Mouse (Mus musculus): ENCODE data around the gene Uqcc3.
"Not testable (repeated sequence)": the region's sequence is repeated elsewhere in the genome, so short reads cannot be mapped to it uniquely, and the experiment has no call there.

Uqcc3 gene

DNA sequence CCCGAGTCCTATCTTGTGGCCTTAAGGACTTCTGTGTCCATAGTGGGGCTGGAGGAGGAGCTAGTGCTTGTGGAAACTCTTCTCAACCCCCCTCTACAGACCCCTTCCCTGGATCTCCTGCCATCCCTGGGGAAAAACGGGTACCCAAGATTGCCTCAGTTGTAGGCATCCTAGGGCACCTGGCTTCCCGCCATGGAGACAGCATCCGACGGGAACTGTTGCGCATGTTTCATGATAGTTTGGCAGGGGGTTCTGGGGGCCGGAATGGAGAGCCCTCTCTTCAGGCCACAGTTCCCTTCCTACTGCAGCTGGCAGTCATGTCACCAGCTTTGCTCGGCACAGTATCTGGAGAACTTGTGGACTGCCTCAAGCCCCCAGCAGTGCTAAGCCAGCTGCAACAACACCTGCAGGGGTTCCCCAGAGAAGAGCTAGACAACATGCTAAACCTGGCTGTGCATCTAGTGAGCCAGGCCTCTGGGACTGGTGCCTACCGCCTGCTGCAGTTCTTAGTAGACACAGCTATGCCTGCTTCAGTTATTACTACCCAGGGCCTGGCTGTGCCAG is 14.8 kb upstream of the Uqcc3 start:
- no peak for DNase-seq (ENCODE audit: low spot score)

DNA sequence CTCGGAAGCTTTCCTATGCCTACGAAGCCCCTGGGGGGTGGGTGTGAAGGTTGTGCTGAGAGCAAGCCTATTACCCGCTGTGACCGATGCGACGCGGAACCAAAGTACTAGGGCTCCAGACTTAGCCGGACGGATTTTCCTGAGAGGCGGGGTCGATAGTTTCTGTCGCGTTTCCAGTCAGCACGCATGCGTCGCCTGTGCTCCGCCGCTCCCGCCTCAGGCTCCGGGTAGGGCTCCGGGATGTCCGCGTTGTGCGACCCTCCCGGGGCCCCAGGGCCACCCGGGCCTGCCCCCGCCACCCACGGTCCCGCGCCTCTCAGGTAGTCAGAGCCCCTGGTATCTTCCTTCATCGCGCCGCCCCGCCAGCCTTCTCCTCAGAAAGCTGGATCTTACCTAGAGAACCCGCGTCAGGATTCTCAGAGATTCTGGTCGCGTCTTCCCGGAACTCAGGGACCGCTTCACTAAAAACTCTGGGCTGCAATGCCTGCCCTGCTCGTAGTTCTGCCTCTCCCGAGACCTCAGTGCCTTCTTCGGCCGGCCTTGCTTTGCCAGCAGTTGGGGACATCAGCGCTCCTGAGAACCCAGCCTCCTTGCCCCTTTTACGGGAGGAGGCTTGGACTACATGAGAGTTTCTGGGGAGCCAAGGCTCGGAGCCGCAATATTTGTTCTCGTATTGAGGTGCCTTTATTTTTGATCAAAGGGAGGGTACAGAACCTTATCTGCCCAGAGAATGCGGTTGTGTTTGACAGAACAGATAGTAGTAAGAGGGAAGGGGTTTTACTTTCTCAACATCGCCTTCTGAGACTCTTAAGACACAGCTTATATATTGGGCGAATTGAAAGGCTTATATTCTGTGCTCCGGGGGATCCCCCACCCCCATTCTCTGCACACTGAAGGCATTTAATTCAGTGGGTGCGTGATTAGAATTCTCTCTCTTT is 12.4 kb upstream of the Uqcc3 start, which contains the start of gene Ints5:
Ints5 (plus strand) TSS at position 177 of the 938 bp plus-strand sequence.
- DNase-seq (ENCODE audit: low spot score) = peak; percentile 85

DNA sequence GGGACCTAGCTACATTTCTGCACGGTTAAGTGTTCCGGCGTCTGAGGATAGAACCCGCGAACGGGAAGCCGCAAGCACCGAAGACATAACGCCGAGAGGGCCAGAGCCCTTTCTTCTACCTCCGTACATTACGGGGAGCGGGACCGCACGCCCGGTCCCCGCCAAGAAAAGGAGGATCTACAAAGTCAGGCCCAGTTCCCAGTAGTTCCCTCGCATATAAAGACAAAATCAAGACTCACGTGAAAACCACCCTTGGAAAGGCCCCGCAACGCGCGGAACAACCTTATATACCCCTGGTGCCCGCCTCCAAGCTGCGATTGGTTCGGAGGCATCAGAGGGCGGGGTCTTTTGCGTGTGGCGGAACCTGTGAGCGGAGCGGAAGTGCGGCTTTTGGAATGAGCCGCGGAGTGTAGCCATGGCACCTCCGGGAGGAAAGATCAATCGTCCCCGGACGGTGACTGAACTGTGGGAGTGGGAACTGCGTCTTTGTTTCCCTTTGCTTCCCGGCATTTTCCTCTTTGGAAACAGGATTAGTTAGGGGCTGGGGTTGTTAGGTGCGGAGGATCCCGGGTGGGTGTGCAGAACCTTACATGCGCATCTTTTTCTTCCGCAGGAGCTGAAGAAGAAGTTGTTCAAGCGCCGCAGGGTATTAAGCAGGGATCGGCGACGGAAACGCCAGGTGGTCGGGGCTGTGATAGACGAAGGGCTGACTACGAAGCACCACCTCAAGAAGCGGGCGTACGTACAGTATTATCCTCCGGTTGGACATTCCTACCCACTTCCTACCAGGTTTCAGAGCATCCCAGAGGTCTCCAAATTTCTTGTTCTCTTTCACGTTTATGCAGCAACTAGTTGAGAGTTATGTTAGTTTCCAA is 8.0 kb upstream of the Uqcc3 start, which contains the start of the genes 1810009A15Rik and Gm49416:
1810009A15Rik (plus strand) TSS at position 343 of the 875 bp plus-strand sequence.
Gm49416 (plus strand) TSS at position 416 of the 875 bp plus-strand sequence.
- peak; percentile 93 for DNase-seq (ENCODE audit: low spot score)

DNA sequence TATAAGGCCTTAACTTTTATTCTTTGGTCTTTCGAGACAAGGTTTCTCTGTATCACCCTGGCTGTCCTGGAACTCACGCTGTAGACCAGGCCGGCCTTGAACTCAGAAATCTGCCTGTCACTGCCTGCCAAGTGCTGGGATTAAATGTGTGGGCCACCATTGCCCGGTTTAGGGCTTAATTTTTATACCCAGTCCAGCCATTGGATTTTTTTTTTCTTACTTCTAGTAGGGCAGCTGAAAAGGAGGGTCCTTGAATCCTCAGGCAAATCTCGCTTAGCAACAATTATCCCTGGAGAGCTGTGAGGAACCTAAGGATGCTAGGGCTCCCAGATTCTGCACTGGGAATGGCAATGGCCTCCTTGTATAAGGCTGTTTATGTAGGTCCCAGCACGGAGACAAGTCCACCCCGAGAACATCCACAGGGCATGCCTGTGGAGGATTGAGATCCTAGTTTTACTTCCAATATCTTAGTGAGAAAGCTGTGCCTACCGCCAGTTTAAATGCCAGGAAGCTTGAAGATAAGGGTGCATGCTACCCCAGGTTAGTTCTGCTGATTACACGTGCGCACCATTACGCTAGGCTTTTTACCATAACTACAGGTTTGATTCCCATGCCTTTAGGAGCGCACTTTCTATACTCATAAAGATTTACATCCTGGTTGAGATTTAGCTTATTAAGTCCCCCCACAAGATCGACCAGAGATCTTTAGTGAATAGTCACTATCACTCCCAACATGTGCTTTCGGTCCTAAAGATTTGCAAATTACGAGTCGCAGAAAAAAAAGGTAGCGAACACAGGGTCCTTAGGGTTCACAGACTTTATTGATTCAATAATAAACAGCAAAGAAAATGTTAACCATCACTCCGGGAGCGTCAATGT is 7.1 kb upstream of the Uqcc3 start:
- DNase-seq (ENCODE audit: low spot score) = no peak

DNA sequence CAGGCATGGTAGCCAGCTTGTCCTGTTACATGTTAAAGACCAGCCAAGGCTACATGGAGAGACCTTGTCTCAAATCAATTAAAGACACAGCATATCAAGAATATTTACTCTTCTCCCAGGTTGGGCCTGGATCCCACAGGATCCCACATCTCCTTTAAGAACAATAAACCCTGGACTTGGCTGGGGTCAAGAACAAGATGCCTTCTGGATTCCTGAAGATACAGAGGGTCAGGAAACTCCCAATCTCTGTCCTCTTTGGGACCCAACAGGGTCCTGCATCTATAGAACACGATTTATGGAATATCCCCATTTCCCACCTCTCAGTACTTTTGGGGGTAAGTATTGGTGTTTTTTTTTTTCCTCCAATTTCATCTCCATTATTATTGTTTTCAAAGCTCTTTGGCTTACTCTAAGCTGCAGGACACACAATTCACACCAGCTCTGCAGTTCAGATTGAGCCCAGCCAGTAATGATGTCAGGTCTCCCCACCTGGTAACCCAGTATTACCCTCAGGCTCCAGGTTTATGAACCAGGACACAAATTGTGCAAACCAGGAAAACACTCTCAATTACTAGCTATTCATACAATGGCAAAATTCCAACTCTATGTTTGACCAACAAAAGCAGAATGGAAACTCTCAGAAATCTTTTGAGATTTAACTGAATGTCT is 6.3 kb upstream of the Uqcc3 start:
- no peak for DNase-seq (ENCODE audit: low spot score)

DNA sequence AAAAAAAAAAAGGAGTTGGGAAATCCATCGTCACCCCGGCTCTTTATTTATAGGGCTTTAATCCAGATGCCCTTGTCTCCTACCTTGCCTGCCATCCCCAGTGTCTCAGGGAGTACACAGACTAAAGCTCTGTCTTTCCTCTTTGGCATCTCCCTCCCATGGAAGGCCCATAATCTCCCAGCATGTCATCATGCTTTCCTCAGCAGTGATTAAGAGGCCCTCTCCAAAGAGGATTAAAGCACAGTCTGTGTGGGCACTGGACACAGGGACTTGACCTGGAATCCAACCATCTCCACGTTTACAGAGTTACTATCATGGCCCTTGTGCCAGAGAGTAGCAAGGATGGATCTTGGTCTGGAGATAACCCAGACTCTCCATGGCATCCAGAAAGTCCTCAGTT is 2.9 kb upstream of the Uqcc3 start, which contains the start of the genes Lbhd1 and Gm49403:
Lbhd1 (plus strand) TSS at position 117 of the 400 bp plus-strand sequence.
Gm49403 (plus strand) TSS at position 315 of the 400 bp plus-strand sequence.
- DNase-seq (ENCODE audit: low spot score) = no peak

DNA sequence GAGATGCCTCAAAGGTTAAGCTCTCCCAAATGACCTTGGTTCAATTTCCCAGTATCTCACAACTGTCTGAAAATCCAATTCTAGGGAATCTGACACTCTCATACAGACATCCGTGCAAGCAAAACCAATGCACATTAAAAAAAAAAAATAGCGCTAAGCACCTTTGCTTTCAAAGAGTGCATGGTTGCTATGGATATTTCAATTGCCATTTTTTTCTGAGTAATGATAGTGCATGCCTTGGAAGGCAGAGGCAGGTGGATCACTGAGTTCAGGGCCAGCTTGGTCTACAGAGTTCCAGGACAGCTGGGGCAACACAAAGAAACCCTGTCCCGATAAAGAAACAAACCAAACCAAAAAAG is 290 bp upstream of the Uqcc3 start:
- DNase-seq (ENCODE audit: low spot score) = no peak

DNA sequence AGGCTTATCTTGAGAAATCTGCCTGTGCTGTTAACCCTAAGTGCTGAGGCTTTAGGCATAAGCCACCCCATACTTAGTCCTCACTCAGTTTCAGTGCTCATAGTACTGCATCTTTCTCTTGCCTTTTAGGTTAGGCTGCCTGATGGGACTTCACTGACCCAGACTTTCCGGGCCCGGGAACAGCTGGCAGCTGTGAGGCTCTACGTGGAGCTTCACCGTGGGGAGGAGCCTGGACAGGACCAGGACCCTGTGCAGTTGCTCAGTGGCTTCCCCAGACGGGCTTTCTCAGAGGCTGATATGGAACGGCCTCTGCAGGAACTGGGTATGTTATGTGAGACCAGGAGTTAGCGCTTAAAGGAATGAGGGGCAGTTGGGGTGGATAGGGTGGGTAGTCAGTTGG is 5.7 kb downstream of the Uqcc3 start:
- no peak for DNase-seq (ENCODE audit: low spot score)

DNA sequence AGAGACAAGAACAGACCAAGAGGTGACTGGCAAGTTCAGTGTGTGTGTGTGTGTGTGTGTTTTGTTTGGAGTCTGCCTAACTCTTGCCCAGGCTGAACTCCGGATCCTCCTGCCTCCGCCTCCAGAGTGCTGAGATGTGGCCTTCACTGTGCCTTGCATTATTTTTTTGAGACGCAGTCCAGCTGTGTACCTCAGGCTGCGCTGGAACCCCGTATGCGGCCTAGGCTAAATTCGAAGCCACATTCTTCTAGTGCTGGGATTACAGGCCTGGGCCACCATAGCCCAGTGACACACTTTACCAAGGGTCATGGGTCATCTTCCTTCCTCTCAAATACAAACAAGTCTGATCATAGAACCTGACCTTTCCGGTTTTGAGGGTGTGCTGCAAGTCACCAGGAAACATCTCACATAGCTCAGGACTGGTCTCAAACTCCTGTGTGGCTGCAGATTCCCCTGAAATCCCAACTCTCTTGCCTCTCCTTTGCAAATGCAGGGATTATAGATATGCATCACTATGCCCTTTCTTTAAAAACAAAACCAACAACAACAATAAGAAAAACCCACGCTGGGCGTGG is 8.4 kb downstream of the Uqcc3 start:
- DNase-seq (ENCODE audit: low spot score) = no peak

DNA sequence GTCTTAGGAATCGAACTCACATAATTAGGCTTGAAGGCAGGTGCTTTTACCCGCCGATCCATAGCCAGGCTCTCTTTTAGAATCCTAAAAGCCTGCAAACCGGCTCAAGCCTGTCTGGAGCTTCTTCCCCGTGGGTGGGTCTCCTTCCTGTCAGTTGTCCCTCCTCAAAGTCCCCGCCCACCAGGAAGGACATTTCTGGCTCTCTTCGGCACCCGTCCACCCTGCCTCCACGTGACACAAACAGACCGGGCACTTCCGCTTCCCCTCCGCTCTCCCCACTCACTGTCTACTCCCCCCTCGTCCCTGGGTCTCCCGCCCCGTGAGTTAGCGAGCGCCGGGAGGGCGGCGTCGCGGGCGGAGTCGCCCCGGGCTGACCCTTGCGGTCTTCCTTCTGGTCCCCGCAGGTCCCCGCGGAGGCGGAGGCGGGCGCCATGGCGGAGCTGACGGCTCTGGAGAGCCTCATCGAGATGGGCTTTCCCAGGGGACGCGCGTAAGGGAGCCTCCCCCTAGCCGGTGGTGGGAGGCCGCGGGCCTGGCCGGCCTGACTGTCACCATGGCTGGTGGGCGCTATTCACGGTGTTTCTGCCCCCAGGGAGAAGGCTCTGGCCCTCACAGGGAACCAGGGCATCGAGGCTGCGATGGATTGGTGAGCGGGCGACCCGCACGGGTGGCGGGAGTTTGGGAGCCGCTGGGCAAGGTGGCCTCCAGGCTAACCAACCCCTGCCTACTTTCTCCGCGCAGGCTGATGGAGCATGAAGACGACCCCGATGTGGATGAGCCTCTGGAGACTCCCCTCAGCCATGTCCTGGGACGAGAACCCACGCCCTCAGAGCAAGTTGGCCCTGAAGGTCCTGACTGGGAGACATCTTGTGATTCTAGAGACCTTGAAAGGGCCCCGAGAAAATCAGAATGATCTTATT is 9.2 kb downstream of the Uqcc3 start, which contains the start of gene Ubxn1:
Ubxn1 (plus strand) TSS at position 230 of the 920 bp plus-strand sequence.
- peak; percentile 92 for DNase-seq (ENCODE audit: low spot score)

DNA sequence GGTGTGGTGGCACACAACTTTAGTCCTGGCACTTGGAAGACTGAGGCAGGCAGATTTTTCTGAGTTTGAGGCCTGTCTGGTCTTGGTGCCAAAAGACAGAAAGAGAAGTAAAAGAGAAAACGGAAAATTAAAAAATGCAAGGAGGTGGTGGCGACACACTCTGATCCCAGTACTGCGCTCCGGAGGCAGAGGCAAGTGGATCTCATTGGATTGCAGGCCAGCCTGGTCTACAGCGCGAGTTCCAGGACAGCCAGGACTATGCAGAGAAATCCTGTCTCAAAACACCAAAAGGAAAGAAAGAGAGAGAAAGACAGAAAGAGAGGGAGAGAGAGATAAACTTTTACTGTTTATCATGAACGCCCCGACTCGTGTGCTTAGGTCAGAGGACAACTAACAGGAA is 9.9 kb downstream of the Uqcc3 start:
- no peak for DNase-seq (ENCODE audit: low spot score)

DNA sequence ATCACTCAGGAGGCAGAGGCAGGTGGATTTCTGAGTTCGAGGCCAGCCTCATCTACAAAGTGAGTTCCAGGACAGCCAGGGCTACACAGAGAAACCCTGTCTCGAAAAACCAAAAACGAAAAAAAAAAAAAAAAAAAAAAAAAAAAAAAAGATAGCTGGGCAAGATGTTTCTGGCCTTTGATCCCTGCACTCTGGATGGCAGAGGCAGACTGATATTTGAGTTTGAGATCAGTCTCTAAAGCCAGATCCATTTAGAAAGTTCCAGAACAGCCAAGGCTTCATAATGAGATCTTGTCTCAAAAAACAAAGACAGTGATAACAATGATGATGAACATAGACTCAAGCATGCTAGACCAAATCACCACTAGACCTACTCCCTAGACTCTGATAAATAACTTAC is 10.3 kb downstream of the Uqcc3 start:
- DNase-seq (ENCODE audit: low spot score) = not testable (repeated sequence)

DNA sequence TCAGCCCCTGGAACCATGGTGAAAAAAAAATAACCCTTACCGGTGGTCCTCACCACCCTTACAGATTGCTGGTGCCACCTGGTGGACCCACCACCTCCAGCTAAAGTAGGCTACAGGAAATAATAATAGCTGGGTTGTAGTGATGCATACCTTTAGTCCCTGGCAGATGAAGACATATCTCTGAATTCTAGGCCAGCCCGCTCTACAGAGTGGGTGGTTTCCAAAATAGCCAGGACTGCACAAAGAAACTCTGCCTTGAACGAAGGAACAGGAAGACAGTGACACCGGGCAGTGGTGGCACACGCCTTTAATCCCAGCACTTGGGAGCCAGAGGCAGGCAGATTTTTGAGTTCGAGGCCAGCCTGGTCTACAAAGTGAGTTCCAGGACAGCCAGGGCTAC is 16.5 kb downstream of the Uqcc3 start:
- DNase-seq (ENCODE audit: low spot score) = no peak

DNA sequence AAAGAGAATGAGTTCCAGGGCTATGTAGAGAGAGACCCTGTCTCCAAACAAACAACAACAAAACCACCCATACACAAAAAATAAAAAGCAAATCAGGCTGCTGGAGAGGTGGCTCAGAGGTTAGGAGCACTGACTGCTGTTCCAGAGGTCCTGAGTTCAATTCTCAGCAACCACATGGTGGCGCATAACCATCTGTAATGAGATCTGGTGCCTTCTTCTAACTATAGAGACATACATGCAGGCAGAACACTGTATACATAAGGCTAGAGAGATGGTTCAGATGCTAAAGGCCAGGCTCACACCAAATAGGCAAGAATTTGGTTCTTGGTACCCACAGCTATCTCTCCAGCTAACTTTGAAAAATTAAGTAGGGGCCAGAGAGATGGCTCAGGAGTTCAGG is 21.7 kb downstream of the Uqcc3 start:
- DNase-seq (ENCODE audit: low spot score) = no peak

DNA sequence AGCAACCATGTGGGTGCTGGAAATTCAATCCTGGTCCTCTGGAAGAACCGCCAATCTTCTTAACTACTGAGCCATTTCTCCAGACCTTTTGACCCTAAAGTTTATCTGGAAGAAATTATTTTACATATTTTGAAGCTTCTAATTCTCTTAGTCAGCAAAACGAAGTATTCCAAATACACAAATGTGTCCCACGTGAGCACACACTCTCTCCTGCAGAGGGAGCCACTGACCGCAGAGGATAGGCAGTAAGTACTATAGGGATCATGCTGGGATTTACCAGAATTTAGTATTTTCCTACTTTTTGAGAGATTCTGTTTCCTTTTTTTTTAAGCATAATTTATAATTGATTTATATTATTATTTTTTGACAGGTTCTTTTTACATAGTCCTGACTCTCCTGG is 23.0 kb downstream of the Uqcc3 start:
- no peak for DNase-seq (ENCODE audit: low spot score)

DNA sequence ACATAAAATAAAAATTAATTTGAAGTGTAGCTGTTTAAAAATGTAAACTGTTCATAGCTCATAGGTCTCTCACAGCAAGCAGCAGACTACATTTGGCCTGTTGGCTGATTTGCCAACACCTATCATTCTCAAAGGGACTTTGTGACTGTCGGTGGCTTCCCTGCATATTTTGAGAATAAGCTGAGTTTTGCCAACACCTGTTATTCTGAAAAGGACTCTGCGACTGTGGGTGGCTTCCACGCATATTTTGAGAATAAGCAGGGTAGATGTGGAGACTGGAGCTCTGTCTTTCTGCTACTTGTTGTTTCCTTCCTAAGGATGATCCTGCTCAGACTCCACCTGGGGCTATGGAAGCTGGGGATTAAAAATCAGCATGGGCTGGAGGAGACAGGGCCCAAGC is 27.6 kb downstream of the Uqcc3 start:
- no peak for DNase-seq (ENCODE audit: low spot score)

DNA sequence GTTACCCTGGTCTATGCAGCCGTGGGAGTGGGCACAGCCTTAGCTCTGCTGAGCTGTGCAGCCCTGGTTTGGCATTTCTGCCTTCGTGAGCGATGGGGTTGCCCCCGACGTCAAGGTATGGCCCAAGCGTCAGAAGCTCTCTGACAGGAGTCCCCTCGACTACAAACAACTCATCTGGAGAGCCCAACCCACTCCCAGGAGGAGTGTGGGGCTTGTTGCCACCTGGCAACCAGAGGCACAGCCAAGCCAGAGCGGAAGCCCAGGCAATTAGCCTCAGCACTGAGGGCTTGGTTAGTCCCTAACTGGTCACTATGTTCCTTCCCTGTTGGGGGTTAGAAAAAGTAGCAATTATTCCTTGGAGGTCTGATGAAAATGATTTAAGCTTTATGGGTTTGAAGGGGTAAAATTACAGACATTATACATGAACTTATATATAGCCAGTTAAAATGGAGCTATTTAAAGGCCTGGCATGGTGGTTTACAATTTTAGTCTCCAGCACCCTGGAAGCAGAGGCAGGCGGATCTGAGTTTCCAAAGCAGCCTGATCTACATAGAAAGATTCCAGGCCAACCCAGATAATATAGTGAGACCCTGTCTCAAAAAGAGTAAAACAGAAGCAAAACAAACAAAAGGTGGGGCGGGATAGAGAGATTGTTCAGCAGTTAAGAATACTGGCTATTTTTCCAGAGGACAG is 28.3 kb downstream of the Uqcc3 start:
- no peak for DNase-seq (ENCODE audit: low spot score)

DNA sequence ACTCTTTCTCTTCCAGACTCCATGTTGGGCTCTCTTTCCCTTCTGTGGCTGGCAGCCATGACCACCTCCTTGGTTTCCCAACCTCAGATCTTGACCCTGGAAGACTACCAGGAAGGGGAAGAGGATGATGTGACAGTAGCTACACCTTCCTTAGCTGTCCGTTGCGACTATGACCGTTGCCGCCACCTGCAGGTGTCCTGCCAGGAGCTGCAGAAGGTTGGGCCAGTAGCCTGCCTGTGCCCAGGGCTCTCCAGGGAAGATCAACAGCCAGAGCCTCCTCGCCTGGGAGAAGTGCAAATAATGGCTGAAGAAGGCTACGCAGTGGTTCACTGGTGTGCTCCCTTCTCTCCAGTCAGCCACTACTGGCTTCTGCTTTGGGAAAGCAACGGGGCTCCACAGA is 29.1 kb downstream of the Uqcc3 start:
- no peak for DNase-seq (ENCODE audit: low spot score)

All from MN1 (cell line).